Mouse (Mus musculus) heart, postnatal 4 days (tissue): ENCODE measurements at regions not wholly inside any gene's neighbourhood (a gene's known extent, or its start where the extent isn't known, plus 50 kb on each side); places are given as distances from the start of the nearest gene placed in this dataset.
"Not testable (repeated sequence)": the region's sequence is repeated elsewhere in the genome, so short reads cannot be mapped to it uniquely, and the experiment has no call there.

Experiments used
- DNase-seq: peaks from one replicate; pipeline ENCODE4 v3.0.0; 2021

DNA sequence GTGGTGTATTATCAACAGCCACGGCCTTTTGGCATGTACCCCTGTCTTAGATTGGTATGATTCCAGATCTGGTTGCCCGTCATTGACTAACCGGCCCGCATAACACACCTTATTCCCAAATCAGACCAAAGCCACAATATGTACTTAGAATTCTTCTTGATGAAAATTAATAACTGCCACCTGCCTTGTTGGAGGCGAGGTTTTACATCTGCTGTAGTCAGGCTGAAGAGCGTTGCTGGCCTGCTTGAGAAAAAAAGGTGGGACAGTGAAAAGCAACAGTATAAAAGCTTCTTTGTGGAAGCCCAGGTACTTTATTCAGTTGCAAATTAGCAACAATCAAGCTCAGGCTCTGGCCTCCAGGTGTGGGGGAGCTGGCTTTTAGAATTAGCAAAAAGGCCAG lies 223.6 kb upstream of the Car8 start:
- DNase-seq, result not testable (repeated sequence)

DNA sequence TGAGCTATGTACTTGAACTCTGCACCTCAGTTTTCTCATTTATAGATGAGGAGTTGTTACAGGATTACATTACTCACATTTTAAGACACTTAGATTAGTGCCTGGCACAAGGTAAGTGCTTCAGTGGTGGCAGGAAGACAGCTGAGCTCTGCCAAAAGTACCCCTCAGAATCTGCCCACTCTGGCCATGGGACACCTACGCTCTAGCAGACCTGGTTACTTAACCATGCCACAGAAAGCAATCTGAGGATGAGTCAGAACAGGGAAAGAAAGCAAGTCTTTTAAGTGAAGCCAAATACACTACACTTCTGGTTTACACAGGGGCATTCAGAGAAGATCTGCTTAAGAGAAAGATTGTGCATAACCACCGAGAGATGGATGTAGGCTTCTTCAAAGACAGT lies 215.5 kb upstream of the Car8 start:
- DNase-seq, result no peak

DNA sequence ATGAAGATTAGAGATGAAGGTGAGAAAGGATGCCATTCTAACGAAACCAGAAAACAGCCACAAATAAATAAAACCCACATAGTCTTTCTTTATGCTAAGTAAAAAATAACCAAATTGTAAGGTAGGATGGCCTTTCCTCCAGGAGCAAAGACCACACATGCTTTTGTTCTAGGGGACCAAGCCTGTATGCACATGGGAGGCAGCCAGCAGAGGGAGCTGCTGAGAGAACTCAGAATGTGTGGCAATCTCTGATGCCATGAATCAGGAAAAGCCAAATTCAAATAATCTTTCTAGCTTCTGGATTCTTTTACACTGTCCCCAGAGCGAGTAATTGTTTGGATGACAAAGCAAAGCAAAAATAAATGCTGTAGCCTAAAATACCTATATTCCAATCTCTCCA lies 193.6 kb upstream of the Car8 start:
- peak; percentile 58 for DNase-seq

DNA sequence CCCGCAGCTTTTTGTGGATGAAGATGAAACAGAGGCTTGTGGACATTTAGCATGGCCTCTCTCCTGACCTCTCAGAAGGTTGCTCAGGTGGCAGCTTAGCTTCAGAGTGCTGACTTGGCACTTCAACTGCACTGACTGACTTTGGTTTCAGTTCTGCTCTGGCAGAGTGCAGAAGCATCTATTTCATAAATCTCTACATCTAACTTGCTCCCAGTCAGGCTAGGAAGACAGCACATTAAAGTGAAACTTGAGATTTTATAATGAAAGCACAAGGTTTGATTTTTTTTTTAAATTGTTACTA lies 192.1 kb upstream of the Car8 start:
- no peak for DNase-seq

DNA sequence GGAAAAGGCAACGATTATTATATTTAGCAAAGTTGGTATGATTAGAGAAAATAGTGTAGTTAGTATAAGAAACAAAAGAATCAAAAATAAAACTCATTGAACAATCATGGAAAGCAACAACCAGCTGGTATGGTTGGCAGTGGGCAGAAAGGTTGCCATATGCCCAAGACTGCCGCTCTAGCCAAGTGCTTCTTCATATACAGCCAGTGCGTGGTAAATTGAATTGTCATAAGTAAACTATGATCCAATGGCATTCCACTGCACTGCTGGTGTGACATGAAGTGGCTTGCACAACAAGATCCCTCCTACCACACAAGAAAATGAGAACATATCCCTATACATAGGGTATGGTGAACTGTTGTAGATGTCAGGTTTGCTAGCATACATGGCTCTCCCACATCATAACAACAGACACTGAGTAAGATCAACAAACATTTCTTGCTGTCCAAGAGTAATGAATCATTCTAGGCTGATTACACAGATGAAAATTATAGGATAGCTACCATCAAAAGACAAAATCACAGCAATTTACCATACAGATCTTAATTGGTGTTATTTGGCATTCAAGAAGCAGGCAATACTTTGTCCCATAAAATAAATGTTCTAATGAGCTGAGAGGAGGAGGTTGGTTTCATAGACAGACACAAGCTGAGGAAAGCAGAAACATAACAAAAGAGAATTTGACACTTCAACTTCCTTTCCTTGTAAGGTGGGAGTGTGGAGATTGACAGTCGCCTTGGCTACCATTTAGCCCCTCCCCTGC lies 191.6 kb upstream of the Car8 start:
- no peak for DNase-seq

DNA sequence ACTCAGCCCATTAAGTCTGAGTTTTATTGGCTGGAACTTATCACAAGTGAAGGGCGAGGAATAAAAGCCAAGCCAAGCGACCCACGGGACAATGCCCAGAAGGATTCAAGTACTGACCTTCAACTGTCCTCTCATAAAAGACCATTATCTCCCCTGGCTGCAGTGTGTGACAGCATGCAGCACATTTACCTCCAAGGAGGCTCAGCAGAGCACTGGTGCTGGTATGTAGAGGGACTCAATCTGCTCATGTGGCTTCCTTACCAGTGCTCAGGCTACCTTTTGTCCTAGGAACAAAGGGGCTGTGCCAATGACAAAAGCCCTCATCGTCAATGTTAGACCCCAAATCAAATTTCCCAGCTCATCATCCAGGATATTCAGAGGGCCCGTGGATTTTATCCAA lies 190.9 kb upstream of the Car8 start:
- no peak for DNase-seq

DNA sequence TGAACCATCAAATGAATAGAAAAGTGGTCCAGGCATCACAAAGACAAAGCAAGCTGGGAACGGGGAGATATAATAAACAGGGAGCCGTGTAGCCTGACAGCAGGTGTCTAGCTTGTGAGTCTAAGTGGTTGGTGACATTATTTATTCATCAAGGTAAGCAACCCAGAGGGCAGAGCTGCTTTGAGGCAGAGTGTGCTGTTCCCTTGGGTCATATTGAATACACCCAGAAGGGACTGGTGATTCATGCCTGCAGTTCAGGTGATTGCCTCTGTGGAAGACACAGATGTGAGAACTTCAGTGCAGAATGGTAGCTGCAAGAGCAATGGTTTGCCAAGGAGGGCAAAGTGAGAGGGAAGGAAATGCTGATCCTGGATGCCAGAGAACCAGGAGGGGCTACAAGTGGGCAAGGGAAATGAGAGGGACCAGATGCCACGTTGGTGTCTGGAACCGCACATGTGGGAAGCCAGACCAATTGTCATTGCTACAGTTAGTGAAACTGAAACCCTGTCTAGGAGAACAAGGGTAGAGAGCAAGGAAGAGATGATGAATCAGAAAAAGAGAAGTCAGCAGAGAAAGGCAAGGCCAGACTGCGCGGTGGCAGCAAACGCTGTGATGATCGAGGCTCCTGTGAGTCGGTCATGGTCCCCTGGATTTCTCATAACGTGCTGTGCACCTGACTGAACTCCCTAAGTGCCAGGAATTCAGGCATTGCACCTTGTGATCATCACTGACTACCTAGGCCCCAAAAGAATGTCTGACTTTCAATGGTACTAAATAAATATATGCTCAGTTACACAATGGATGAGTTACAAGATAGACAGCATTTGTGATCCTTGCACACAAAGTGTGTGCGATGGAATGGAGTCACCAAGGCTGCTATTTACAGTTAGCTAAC lies 190.0 kb upstream of the Car8 start:
- DNase-seq, result no peak

DNA sequence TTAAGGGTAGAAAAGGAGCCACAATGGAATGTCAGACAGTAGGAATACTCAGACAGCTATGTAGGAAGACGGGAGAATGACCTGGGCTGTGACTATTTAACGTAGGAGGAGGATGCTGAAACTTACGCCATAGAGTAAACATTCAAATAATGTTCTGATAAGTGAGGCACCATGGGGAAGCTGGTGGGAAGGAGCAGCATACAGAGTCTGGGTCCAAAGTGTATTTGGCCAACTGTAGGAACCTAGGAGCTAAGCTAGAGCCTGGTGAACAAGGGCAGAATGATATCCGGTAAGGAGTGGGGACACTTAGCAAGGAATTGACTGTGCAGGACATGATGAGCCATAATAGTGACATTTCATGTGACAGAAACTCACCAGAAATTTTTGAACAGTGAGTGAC lies 189.0 kb upstream of the Car8 start:
- no peak for DNase-seq

DNA sequence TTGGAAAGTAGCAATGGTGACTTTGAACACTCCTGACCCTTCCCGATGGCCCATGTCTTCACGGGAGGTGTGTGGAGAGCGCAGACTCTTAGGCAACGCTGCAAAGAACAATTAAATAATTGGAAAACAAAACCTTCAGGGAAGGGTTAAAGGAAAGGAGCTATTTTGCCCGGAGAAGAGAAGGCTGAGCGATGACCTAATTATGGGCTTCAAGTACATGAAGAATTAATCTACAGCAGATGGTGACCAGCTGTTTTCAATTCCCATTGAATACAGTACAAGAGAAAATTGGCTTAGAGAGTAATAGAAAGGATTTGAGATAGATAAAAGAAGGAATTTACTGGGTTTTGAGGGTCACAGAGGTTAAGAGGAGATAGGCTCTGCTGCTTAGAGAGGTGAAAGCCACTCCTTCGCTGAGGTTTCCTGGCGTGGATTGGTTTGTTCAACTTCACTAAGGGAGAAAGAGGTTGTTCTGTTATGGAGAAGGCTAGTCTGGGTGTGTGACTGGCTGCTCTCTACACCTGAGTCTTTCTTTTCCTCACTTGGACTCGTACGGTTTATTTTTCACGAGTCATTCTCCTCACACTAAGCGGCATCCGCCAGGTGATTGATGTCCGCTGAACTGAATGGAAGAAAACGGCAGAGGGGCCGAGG lies 184.7 kb upstream of the Car8 start:
- no peak for DNase-seq

DNA sequence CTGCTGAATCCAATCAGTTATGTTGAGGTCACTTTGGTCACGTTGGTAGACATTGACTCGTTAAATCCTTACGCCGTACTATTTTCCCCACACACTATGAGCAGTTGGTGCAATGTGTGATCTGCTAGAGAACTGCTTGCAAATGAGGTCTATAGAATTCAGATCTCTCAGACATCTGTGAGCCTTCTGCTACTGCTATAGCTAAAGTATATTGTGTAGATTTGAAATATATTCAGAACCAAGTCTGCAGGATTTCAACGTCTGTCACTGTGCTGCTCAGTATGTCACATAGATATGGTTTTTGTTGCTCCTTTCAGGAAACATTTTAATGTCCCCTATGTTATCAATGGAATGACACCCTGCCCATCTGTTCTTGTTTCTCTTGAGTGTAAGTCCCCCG lies 182.4 kb upstream of the Car8 start:
- DNase-seq, result no peak

DNA sequence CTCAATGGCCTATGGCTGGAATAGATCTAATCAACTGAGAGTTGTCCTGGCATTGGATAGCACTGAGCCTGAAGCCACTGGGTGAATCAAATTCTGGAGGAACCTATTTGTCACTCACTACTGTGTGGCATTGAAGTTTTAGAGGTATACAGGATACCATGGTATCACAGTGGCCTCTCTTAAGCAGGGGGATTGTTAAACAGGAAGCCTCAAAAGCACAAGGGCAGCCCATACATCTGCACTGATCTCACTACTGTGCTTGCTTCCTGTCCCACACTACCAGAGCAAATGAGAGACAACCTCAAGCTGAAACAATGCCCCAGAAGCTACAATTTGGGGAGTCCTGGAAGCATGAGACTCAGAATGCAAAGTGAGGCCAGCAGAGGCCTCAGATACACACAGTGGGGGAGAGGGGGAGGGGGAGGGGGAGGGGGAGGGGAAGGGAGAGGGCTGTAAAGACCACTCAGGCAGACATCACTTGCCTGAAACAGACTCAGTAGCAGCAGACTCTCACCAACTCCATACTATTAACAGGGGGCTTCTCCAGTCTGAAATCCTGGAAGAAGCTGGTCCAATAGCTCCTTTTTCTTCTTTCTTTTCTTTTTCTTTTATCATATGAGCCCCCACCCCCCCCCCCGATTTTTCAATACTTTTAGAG lies 179.7 kb upstream of the Car8 start:
- no peak for DNase-seq

DNA sequence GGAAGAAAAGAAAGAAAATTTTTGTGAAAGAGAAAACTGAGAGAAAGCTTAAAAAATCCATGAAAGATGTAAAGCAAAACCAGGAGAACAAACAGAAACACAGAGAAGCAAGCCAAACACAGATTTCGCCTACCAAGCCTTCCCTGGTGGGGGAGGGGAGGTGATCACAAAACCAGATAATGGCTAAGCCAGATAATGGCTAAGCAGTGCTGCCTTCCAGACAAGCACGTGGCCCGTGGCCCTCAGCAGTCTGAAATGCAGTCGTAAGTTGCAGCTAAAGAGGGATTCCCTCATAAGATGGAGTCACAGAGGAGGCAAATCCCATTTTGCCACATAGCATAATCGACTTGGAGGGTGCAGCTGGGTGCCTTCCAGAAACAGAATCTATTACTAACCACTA lies 179.0 kb upstream of the Car8 start:
- no peak for DNase-seq

DNA sequence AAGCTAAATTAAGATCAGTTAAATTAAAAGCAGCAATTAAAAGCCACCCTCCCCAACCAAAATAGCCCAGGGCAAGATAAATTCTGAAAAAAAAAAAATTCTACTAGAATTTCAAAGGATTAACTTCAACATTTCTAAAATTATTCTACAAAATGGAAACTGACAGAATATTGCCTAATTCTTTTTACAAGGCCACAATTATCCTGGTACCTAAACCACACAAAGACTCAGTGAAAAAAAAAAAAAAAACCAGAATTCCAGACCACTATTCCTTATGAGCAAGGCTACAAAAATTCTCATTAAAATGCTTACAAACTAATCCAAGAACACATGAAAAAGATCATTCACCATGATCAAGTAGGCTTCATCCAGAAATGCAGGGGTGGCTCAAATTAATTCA lies 174.5 kb upstream of the Car8 start:
- no peak for DNase-seq

DNA sequence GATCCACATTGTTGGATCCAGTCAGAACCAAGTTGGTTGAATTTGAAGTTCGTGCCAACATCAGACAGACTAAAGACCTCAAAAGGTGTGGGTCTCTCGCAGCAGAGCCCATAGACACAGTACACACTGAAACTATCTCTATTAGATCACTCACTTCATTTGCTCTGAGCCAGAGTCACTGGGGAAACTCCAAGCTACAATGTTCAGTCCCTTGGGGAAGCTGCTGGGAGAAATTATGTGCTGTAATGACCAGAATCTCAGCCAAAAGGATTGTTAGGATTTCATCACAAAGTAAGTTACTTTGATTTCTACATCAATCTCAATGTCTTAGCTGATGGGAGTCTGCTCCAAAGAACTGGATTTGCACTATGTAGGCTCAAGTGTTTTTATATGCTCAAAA lies 161.2 kb upstream of the Car8 start:
- no peak for DNase-seq

DNA sequence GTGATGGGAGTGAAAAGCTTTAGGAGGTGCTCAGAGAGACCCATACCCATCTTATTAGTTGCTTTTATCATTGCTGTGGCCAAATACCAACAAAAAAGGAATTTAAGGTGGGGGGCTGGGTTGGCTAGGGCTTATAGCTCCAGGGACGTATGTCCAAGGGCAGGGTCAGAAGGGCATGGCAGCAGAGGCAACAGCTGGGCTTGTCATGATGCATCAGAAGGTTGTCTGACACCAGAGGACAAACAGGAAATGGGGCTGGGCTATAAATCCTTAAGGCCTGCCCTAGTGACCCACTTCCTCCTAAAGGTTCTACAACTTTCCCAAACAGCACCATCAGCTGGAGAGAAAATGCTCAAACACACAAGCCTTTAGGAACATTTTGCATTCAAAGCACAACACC lies 160.6 kb upstream of the Car8 start:
- DNase-seq, result no peak

DNA sequence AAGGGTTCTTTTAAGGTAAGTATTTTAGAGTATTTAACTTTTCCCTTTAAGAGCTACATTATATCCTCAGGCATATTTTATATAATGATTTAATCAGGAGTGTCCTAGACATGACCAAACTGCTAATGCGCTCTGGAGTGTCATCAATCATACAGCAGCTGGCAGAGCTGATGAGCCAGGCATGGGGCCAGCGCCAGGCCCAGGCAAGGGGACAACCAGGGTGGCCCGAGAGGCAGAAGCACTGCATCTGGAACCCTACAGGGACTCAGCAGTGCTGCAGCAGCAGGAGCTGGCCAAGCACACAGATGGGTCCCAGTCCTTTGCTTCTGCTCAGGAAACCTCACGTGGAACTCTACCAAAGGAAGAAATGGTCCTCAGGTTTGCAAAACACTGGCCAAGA lies 160.1 kb upstream of the Car8 start:
- peak; percentile 52 for DNase-seq

DNA sequence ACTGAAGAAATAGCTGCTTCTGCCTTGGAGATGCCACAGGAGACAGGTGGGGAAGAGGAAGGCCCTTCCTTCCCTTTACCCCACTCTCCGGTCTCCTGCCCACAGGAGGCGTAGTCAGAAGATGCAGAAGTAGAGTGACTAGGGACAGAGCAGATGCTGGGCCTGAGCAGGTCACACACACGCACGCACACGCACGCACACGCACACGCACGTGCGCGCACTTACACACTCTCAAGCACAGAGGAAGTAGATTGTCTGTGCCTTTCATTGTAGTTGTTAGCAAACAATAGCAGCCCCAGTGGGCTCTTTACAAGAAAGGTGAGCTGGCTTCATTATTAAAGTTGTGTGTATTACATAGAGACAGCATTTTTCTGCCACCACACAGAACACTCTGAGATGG lies 144.3 kb upstream of the Car8 start:
- DNase-seq, result no peak

DNA sequence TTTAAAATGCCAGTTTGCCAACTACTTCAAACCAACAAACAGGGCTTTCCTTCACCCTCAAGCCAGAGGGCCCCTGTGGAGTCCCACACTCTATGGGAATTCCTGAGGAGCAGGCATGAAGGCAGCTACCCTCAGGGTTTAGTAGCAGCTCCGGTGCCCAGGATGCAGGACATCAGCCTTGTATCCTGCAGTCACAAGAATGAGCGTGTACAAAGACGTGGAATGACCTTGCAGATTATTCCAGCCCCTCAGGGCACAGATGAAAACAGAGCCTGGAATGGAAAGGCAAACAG lies 143.2 kb upstream of the Car8 start:
- no peak for DNase-seq

DNA sequence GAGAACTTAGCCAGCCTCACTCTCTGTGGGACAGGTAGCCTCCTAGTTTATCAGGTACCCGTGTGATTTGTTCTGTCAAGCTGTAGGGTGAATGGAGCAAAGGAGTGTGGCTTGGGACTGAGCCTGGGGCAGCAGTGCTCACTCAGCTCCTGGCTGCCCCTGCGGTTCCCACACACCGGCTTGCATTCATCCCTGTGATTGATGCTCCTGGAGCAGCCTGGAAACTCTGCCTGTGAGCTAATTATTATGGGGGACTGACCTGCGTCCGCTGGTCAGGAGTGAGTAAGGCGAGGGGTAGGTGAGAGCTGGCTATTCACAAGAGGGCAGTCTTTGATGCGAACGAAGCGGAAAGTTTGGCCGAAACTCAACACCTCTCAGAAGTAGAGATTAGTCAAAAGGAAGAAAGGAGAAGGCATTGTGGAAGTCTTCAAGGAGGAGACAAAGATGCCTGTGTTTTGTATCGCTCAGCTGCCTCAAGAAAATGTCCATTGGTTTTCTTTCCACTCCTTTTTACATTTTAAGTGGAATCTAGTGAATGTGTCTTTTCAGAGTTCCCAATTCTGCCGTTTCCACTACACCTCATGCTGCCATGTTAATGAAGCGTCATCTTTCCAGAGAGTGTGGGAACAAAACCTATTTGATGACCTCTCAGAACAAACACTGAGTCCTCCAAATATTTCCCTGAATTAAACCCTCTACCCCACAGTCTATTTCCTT lies 142.7 kb upstream of the Car8 start:
- DNase-seq, result no peak

DNA sequence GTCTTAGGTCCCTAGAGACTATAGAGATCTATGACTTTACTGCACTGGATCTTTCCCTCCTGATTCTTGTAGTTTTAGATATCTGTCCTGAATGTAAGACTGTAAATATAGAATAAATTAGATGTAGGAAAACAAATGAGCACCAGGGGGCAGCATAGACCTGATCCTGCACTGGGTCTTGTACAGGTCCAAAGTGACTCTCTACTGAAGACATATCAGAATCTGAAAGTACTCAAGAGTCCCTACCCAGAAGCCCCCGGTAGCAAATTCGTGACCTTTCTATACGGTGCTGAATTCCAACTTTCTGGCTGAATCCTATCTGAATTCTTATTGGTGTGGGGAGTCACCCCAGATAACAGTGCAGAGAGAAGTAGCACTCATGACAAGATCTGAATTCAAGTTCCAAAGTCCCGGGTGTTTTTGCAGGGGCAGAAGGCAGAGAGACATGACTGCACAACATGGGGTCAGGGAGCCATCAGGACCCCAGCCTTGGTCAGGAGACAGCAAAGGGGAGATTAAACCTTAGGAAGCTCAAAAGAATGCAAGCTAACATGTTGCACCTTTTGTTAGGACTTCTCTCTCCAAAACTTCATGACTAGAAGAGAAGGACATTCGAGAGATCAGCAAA lies 142.0 kb upstream of the Car8 start:
- peak; percentile 70 for DNase-seq

DNA sequence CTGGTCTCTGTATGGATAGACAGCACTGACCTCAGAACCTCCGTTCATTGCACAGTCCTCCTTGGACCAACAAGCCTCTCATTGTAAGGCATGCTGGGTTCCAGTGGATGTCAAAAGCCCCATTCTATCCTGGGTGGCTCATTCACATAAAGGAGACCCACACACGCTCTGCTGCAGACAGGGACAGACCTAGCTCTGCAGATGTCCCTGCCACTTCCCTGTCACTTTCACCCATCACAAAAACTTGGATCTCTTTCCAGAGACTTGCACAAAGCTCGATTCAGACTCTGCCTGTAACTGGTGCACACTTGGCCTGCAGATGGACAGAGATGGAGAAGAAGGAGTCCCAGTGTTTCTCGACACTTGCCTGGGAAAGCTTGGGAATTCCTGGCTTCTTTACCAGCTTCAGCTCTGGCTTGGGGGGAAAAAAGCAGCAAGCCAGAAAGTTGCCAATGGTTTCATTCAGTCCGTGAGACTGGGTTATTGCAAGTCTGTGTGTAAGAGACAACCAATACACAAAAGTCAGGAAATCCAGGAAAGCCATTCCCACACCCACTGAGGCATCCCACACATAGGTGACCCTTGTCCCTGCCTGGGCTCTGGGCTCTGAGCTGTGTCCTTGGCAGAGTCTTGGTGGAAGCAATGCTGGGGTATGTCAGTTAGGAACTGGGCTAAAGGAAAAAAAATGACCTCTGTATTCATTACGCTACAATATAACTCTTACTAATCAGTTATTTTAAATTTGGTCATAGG lies 136.1 kb upstream of the Car8 start:
- no peak for DNase-seq

DNA sequence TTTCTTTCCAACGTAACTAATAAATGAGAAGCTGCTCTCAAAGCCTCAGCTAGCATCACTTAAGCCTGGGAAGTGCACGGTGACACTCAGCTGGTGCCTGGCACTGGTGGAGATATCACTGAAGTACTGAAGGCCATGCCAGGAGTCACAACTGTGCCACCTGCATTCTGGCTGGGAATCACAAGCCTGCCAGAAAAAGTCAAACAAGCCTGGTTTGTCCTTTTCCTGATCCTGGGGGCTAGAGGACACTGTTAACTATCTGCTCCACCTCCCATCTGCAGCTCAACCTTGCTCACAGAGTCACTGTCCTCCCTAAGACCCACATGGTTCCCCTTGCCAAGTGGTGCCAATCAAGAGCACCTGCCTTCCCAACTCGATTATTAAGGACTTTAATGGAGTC lies 135.2 kb upstream of the Car8 start:
- peak; percentile 22 for DNase-seq
